Mouse (Mus musculus) brain, embryonic 18.5 days (tissue): ENCODE data around the gene Gm20431.
A peak's percentile ranks its signal among the peaks of the same experiment; 100 is the strongest.
"Not testable (repeated sequence)": the region's sequence is repeated elsewhere in the genome, so short reads cannot be mapped to it uniquely, and the experiment has no call there.

Experiments
- DNase-seq: peaks from one replicate; pipeline ENCODE4 v3.0.0-alpha.2; 2012; ENCODE audit warnings: low read depth, low spot score

Gene Gm20431

GRCm38 (mm10) chr2:167631591-167632448 is 29.5 kb downstream of the Gm20431 start, which contains the start of gene Ube2v1:
Gene Ube2v1, minus strand, starts transcription at chr2:167632095.
- peak; percentile 94 for DNase-seq

DNA sequence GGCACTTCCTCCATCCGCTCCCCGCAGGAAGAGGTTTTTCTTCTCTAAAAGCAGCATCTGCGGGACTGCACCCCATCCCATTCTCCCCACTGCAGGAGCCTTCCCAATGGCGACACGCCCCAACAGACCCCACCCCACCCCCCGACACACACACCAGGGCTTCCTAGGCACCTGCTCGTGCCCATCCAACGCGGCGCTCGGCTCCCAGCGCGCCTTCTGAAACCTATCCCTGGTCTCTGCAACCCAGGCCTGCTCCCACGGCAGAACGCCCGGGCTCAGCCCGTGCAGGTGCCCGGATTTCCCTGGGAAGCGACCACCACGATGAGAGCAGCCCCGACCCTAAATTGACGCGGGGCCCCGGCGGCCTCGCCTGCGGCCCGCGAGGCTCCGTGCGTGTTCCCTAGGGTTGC is 30.1 kb downstream of the Gm20431 start:
- no peak for DNase-seq

DNA sequence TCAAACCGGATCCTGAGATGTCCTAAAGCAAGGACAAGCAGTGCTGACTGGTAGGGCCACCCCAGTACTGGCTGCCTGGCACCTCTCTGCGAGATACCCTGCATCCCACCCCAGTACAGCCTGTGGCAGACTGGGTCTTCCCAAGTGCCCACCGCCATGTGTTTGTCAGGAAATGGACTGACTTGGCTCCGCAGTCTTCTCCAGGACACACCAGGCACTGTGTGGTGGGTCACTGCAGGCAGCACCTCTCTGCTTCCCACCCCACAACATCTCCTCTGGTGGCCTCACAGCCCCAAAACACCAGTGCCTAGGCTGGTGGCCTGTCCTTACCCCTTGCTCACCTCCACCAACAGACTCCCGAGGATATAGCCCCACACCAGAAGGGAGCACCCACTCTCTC is 30.9 kb downstream of the Gm20431 start:
- DNase-seq = no peak

- DNase-seq = no peak
Observed at GRCm38 (mm10) chr2:167629665-167630209, 31.6 kb downstream of the Gm20431 start.

DNA sequence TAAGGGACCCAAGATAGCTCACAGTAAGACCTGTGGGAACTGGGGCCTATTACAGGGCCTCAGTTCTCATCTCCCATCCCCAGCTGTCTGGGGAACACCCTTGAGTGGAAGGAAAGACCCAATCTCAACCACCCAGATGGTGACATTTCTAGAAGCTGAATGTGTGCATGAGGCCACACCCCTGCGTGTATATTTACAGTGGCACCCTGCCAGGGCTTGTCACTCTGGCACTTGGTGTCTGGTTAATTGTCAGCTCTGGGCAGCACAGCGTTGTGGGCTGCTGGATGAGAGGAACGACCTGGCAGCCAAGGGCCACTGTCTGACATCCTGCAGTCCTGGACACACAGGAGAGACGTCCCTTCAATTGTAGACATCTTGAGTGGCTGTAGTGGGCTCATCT is 32.4 kb downstream of the Gm20431 start:
- DNase-seq = no peak

DNA sequence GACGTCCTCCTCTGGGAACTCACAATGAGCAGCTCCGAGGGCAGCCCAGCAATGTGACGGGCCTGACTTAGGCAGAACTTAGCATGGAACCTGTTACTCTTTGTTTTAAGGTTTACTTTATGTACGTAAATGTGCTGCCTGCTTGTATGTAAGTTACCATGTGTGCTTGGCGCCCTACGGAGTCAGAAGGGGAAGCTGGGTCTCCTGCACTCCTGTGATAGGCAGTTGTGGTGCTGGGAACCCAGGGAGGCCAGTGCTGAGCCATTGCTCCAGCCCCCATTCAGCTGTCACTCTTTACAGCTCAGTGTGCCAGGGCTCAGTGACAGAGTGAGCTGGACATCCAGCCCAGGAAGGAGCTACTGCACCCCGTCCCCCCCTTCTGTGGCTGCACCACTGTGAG is 34.3 kb downstream of the Gm20431 start:
- no peak for DNase-seq

GRCm38 (mm10) chr2:167625670-167626069 is 35.6 kb downstream of the Gm20431 start:
- DNase-seq = no peak

- no peak for DNase-seq
Observed at GRCm38 (mm10) chr2:167624368-167625075, 36.8 kb downstream of the Gm20431 start.

- DNase-seq = no peak
Observed at GRCm38 (mm10) chr2:167622965-167623364, 38.3 kb downstream of the Gm20431 start.

GRCm38 (mm10) chr2:167622352-167622751 is 38.9 kb downstream of the Gm20431 start:
- no peak for DNase-seq

GRCm38 (mm10) chr2:167621255-167622087 is 39.8 kb downstream of the Gm20431 start:
- no peak for DNase-seq

GRCm38 (mm10) chr2:167617472-167617871 is 43.8 kb downstream of the Gm20431 start:
- no peak for DNase-seq

- DNase-seq = no peak
Observed at GRCm38 (mm10) chr2:167617034-167617433, 44.3 kb downstream of the Gm20431 start.

GRCm38 (mm10) chr2:167613335-167613734 is 48.0 kb downstream of the Gm20431 start:
- DNase-seq = not testable (repeated sequence)

- DNase-seq = no peak
Observed at GRCm38 (mm10) chr2:167612122-167612521, 49.2 kb downstream of the Gm20431 start.

GRCm38 (mm10) chr2:167611287-167611686 is 50.0 kb downstream of the Gm20431 start:
- no peak for DNase-seq

DNA sequence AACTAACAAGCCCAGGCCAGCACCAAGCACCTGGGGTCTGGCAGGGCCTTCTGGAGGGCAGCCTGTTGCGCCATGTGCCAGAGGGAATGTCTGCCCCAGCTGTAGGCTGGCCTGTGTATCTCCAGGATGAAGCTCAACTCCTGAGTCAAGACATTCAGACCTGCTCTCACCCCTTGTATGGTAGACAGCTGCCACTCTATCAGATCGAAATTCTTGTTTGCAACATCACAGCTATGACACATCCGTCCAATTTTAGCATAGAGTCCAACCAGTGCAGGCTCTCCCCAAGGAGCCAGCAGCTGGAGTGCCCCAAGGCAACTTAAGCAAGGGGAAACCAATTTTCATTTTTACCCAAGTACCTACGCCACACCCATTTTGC is 54.6 kb downstream of the Gm20431 start:
- no peak for DNase-seq

DNA sequence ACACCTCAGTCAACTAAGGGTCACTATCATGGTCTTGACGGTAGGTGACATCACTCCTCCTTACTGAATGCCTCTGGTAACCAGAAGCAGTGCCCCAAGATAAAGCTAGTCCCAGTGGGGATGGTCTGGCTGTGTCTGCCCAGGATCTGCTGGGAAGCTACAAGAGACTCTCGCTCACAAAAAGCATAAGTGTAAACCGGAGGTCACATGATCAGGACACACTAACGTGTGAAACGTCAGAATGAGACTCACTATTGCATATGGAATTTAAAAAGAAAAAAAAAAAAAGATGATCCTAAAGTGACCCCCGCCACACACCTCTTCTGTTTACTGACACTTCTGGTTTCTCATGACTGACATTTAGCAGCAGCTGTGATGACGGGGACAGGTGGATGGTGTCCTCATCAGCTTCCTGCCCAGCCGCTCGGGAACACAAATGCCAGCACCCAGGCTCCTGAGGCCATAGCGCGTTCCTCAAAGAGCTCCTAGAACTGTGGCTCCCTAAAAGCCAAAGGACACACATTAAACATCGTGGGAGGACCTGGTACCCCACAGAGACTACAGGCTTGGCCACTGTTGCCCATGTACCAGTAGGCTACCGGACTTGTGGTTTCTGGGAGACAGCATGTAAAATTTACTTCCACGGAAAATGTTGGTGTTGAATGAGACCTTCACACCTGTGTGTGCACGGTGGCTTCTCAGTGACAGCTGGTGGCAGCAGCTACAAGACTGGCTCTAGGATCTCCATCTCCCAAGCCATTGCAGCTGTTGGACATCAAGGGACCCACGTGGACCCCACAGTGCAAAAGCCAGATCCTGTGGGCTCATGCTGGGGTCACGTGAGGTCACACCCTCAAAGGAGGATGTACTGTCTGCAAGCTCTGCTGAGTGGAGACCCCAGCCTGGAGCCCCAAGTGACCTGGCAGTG is 55.2 kb downstream of the Gm20431 start:
- DNase-seq = no peak

DNA sequence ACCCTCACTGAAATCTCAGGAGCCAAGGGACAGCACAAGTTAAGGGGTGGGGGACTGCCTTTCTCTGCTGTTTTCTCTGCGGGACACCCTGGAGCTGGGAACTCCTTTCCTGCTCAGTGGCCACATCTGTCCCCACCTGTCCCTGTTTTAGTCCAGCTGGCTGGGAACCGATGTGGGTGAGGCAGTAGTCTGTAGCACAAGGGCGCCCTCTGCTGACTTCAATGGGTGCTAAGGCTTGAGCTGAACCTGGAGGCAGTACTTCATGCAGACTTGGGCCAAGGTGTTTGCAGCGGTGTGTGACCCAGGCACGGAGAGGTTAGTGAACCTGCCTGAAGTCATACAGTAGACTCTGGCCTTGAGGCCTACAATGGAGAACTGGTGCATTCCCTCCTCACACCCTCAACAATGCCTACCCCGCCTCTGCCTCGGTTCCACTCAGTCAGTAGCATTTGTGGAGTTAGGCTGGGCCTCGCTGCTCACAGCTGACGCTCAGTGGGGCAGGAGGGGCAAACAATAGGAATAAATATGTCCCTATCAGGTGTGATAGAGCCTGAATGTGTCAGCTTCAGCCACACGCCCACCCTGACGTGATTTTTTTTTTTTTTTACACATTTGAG is 56.0 kb downstream of the Gm20431 start:
- DNase-seq = peak; percentile 20

DNA sequence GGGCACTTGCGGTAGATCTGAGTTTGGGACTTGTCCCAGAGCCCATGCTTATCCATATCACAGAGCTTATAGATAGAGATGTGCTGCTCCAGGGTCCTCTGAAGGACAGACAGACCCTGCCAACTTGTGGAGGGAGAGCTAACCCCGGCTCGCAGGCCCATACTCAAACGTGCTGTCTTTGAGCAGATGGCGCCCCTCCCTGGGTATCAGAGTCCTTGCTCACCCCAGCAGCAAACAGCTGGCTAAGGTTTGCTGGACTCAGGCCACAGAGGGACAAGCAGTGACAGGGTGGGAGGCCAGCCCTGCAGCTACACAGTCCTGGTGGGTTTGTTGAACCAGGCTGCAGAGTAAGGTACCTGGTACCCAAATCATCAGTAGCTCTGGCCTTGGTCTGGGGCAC is 58.3 kb downstream of the Gm20431 start:
- DNase-seq = no peak
